Mouse (Mus musculus): ENCODE data around the gene Caskin1. TPM values are rescaled to one million over a fixed set of nuclear protein-coding genes. Genes with fewer than 3 reads are reported as not detected.

The Caskin1 gene
- total RNA-seq, 2 experiments from 2014 or later, result 0.15 to 0.20 TPM

DNA sequence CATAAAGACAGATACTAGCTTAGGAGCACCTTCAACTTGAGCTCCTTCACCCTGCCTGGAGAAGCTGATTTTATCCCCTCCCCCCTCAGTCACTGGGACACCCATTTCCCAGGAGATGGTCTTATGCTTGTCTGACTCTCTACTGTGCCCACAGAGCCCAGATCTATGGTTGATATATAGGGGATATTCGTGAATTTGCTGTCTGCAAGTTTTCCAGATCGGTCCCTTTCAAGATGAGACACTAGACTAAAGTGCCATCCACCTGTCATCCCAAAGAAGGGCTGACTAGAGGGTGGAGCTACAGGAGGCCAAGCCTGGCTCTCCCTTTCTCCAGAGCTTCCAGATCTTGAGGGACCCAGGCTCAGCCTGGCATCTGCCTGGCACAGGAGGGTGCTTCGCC, 42.7 kb downstream of the Caskin1 start:
- no peak for DNase-seq

- no peak for DNase-seq
Observed at GRCm38 (mm10) chr17:24532045-24532444, 43.6 kb downstream of the Caskin1 start.

DNA sequence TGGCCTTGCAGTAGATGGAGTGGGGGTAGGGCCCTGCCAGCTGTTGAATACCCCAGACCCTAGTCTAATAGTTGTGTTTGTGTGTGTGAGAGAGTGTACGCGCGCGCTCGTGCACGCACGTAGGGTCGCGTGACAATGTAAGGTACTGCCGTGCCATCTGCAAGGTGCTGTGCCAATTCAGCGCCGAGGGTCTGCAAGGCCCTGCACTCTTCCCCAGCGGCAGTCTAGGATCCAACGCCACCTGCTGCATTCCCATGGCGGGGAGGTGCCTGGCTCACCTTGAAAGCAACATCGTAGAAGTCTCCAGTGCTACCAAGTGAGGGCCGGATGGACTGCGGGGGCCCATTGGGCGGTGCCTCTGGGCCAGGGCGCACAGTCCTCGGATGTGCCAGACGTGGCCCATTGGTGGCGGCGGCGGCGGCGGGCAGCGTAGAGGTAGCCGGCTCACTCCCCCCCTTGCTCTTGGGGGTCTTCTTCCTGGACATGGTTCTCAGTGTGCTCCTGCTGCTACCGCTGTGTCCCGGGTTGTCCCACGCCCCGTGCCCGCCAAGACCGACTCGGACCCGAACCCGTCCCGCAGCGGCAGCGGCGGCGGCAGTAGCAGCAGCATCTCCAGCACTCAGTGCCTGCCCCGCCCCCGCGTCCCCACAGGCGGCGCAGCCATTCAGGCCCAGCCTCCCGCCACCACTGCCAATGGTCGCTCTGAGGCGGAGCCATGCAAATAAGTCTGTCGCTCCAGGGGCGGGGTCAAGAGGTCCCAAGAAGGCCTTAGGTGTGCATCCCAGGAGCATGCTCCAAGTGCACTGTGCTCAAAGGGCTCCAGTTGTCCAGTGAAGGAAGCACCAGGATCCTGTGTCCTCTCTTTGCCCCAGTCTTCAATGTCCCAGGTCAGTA, 44.9 kb downstream of the Caskin1 start:
- DNase-seq, result peak; percentile 84 to 88

- DNase-seq, result no peak
Observed at GRCm38 (mm10) chr17:24534160-24534718, 45.8 kb downstream of the Caskin1 start, which contains the start of gene Rab26. Gene Rab26 (minus strand): TSS chr17:24534210.

- no peak for DNase-seq
Observed at GRCm38 (mm10) chr17:24535300-24535699, 46.9 kb downstream of the Caskin1 start.

DNA sequence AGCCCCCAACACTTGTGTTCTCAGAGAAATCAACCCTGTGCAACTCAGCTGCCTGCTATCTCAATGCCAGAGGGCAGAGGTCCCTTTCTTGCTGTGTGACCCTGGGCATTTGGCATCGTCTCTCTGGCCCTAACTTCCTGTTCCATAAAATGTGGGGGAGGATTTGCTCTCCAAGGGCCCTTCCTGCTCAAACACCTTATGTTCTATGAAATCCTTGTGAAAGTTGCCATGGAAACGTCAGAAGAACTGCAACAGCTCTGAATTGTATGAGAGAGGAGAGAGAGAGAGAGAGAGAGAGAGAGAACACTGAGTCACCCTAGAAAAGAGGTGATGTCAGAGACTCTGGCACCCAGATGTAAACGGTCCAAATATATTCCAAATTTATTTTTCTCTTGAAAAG, 49.1 kb downstream of the Caskin1 start:
- no peak for DNase-seq

- DNase-seq, result peak; percentile 33 to 81
Observed at GRCm38 (mm10) chr17:24538950-24539349, 50.5 kb downstream of the Caskin1 start.

DNA sequence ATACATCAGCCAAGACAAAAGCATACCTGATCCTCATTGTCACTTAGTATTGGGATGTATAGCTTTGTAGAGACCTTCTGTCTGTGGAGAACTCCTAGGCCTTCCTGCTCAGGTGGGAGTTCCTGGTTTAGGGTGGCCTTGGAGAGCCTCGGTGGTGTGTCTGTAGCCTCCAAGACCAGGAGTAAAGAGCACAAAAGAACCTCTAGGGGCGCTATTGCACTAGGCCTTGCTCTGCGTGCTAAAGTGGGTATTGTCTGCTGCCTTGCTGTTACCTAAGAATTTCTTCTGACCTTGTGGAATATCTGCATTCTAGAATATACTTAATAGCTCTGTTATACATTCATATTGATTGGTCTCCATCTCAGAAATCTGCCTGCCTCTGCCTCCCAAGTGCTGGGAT, 52.0 kb downstream of the Caskin1 start:
- DNase-seq, result peak; percentile 54 to 77

DNA sequence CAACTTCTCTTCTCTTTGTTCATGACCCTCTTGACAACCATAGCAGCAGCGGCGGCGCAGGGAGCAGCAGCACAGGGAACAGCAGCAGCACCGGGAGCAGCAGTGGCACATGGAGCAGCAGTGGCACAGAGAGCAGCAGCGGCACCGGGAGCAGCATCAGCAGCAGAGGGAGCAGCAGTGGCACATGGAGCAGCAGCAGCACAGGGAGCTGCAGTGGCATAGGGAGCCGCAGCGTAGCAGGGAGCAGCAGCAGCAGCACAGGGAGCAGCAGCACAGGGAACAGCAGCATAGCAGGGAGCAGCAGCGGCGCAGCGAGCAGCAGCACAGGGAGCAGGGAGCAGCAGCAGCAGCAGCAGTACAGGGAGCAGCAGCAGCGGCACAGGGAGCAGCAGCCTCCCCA, 56.2 kb downstream of the Caskin1 start:
- no peak for DNase-seq

DNA sequence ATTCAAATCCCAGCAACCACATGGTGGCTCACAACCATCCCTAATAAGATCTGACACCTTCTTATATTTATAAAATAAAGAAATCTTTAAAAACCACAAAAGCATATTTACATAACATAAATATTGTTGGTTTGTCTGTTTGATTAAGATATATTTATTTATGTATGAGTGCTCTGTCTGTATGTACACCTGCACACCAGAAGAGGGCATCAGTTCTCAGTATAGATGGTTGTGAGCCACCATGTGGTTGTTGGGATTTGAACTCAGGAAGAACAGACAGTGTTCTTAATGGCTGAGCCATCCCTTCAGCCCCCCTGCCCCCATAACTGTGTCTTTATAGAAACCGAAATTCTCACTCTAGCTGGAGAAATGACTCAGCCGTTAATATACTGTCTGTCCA, 56.8 kb downstream of the Caskin1 start:
- no peak for DNase-seq

GRCm38 (mm10) chr17:24546234-24546633, 57.8 kb downstream of the Caskin1 start:
- DNase-seq, result no peak

- peak; percentile 55 to 62 for DNase-seq
Observed at GRCm38 (mm10) chr17:24548435-24548834, 60.0 kb downstream of the Caskin1 start.

DNA sequence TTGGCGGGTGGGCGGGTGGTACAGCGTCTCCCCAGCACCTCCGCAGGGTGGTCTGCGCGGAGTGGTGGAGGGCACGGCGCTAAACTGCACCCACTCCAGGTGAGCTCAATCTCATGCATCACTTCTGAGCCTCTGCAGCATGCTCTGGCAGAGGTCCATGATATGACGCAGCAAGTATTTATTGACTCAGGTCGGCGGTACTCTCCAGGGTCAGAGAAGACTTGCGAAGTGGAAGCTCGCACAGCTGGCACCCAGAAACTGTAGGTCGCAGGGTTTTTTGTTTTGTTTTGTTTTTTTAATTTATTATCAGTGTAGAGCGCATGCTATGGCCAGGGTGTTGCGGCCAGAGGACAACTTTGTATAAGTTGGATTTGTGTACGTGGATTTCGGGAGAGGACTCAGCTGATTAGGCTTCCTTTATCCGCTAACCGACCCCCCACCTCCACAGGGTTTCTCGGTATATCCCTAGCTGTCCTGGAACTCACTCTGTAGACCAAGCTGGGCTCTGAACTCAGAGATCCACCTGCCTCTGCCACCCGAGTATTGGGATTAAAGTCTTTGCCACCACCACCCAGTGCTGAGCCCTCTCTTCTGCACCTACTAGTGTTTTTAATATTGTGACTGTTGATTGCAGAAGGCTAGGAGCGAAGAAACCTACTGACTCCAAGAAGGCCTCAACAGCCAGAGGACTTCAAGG, 60.7 kb downstream of the Caskin1 start:
- DNase-seq, result peak; percentile 81 to 83

- peak; percentile 99 to 100 for DNase-seq
Observed at GRCm38 (mm10) chr17:24549618-24550415, 61.4 kb downstream of the Caskin1 start, which contains the start of gene Pkd1. Gene Pkd1 (plus strand): TSS chr17:24549834.

- DNase-seq, result peak; percentile 83 to 89
Observed at GRCm38 (mm10) chr17:24550416-24551049, 62.1 kb downstream of the Caskin1 start.

- DNase-seq, result no peak
Observed at GRCm38 (mm10) chr17:24551050-24551444, 62.6 kb downstream of the Caskin1 start.

DNA sequence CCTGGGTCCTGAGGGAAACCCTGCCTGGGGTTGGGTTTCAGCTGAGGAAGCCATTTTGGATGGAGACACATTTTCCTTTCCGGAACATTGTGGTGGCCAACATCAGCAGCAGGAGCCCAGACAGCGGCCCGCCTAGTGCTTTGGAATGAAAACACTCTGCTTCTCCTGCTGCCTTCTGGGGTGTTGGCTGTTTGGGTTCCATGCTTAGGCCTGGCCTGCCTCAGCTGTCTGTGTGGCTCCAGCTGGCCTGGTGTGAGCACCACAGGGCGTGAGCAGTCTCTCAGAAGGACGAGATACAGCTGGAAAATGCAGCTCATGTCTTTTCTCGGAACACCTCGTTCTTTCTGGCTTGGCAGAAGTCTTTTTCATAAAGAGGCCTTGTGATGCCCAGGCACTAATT, 68.7 kb downstream of the Caskin1 start:
- DNase-seq, result peak; percentile 76 to 91

All from heart, adult 18-20 months (tissue).